Mouse (Mus musculus) neural tube, embryonic 11.5 days (tissue): ENCODE results near the gene Fam122b. TPM values are rescaled to one million over a fixed set of nuclear protein-coding genes. Genes with fewer than 3 reads are reported as not detected.

Experiments
- ATAC-seq: fragments of 200-750 bp; cut with Nextera tagmentation; 2 replicates; pipeline ENCODE4 v1.8.0; 2017; ENCODE audit warnings: moderate number of reproducible peaks, mild to moderate bottlenecking, moderate TSS enrichment, moderate library complexity; ENCODE audit not compliant: insufficient read depth, low FRiP score, low TSS enrichment
- DNase-seq: peaks from one replicate; pipeline ENCODE4 v3.0.0-alpha.2; 2015; ENCODE audit warnings: low spot score
- H3K27ac ChIP-seq: fragments of 300-500 bp; sonication (generic); 2 replicates; pipeline ENCODE4 v1.5.1; 2014; ENCODE audit warnings: low read depth, mild to moderate bottlenecking, low read length
- H3K27me3 ChIP-seq: fragments of 300-500 bp; sonication (generic); 2 replicates; pipeline ENCODE4 v1.6.1; 2014; ENCODE audit warnings: mild to moderate bottlenecking, low read length, mixed read lengths; ENCODE audit not compliant: control insufficient read depth, insufficient read depth
- H3K36me3 ChIP-seq: fragments of 300-500 bp; sonication (generic); 2 replicates; pipeline ENCODE4 v1.6.1; 2014; ENCODE audit warnings: mild to moderate bottlenecking, low read length, moderate library complexity, mixed read lengths; ENCODE audit not compliant: control insufficient read depth, insufficient read depth
- H3K4me1 ChIP-seq: fragments of 300-500 bp; sonication (generic); 2 replicates; pipeline ENCODE4 v1.6.1; 2014; ENCODE audit warnings: low read length, mixed read lengths; ENCODE audit not compliant: control insufficient read depth, insufficient read depth
- H3K4me2 ChIP-seq: fragments of 300-500 bp; sonication (generic); 2 replicates; pipeline ENCODE4 v1.6.1; 2014; ENCODE audit warnings: low read depth, mild to moderate bottlenecking, moderate library complexity
- H3K4me3 ChIP-seq: fragments of 300-500 bp; sonication (generic); 2 replicates; pipeline ENCODE4 v1.5.1; 2014; ENCODE audit warnings: low read depth, low read length
- H3K9ac ChIP-seq: fragments of 300-500 bp; sonication (generic); 2 replicates; pipeline ENCODE4 v1.6.1; 2014; ENCODE audit warnings: mild to moderate bottlenecking, low read length
- H3K9me3 ChIP-seq: fragments of 300-500 bp; sonication (generic); 2 replicates; pipeline ENCODE4 v1.6.1; 2016; ENCODE audit warnings: low read length; ENCODE audit not compliant: control insufficient read depth
- WGBS: fragments of 180-500 bp; shearing (Covaris S2); extraction: QIAGEN DNeasy Blood & Tissue Kit; methylation state at CpG from one replicate; pipeline ENCODE4 v1.1.7; 2014; 5-methylcytosine and 5-hydroxymethylcytosine counted together
- polyA plus RNA-seq: library from polyadenylated mRNA; unstranded; fragments of >200 nt; fragmentation: Nextera tagmentation; extraction: Ambion mirVana; gene quantifications from 2 replicates; pipeline ENCODE4 v1.2.1, GENCODE M21; 2014

Gene Fam122b
- polyA plus RNA-seq, 1 experiment from 2014 or later, result 10.6 TPM

- no peaks in the 10 kb centered on the region for H3K4me1 ChIP-seq
- no peaks in the 10 kb centered on the region for H3K27me3 ChIP-seq
- H3K36me3 ChIP-seq, result no peaks in the 10 kb centered on the region
- no peak overlapping the region for H3K4me3 ChIP-seq
- ATAC-seq (peak; percentile 85), DNase-seq (peak; percentile 46)
- H3K4me2 ChIP-seq, result no peak overlapping the region
- peak overlapping the region; percentile 72 for H3K27ac ChIP-seq
- H3K9ac ChIP-seq, result no peak overlapping the region
- no peaks in the 10 kb centered on the region for H3K9me3 ChIP-seq
- 51% methylated on average over 7 of the region's 7 CpGs for WGBS
Measured at GRCm38 (mm10) chrX:53211756-53212483, 57.7 kb downstream of the Fam122b start.

GRCm38 (mm10) chrX:53209431-53209830, 60.2 kb downstream of the Fam122b start:
- H3K27ac ChIP-seq, result no peak overlapping the region
- no peaks in the 10 kb centered on the region for H3K4me1 ChIP-seq
- DNase-seq, result no peak
- no peak overlapping the region for H3K4me2 ChIP-seq
- H3K27me3 ChIP-seq, result no peaks in the 10 kb centered on the region
- H3K9ac ChIP-seq, result no peak overlapping the region
- H3K9me3 ChIP-seq, result no peaks in the 10 kb centered on the region
- 66% methylated on average over 7 of the region's 7 CpGs for WGBS
- no peak overlapping the region for H3K4me3 ChIP-seq
- no peak for ATAC-seq
- H3K36me3 ChIP-seq, result no peaks in the 10 kb centered on the region

GRCm38 (mm10) chrX:53204690-53205311, 64.8 kb downstream of the Fam122b start:
- H3K27me3 ChIP-seq, result no peaks in the 10 kb centered on the region
- no peak overlapping the region for H3K9ac ChIP-seq
- no peaks in the 10 kb centered on the region for H3K9me3 ChIP-seq
- no peak overlapping the region for H3K4me2 ChIP-seq
- no peaks in the 10 kb centered on the region for H3K4me1 ChIP-seq
- H3K27ac ChIP-seq, result no peak overlapping the region
- ATAC-seq (no peak), DNase-seq (no peak)
- 26% methylated on average over 3 of the region's 3 CpGs for WGBS
- no peaks in the 10 kb centered on the region for H3K36me3 ChIP-seq
- no peak overlapping the region for H3K4me3 ChIP-seq

DNA sequence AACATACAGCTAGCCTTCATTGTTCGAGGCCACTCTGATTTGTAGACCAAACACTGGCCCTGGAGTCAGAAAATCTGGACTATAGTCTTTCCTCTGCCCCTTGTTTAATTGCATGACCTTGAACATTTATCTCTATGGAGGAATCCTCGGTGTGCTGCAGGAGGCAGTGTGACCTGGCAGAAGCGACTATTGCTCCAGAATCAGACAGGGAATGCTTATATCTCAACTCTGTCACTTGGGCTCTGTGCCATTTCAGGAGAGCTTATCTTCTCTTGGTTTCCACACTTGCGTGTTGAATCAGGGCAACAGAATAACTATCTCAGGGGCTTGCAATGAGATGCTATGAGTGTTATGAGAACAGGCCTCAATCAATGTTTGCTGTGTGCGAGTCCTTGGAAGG, 68.0 kb downstream of the Fam122b start:
- no peak overlapping the region for H3K9ac ChIP-seq
- H3K27me3 ChIP-seq, result no peaks in the 10 kb centered on the region
- H3K27ac ChIP-seq, result no peak overlapping the region
- ATAC-seq (no peak), DNase-seq (no peak)
- no peaks in the 10 kb centered on the region for H3K4me1 ChIP-seq
- H3K4me2 ChIP-seq, result no peak overlapping the region
- WGBS, result 89% methylated on average over 5 of the region's 5 CpGs
- no peaks in the 10 kb centered on the region for H3K36me3 ChIP-seq
- H3K4me3 ChIP-seq, result no peak overlapping the region
- H3K9me3 ChIP-seq, result no peaks in the 10 kb centered on the region

- 91% methylated on average over 4 of the region's 4 CpGs for WGBS
Measured at GRCm38 (mm10) chrX:53197681-53198080, 71.9 kb downstream of the Fam122b start.

DNA sequence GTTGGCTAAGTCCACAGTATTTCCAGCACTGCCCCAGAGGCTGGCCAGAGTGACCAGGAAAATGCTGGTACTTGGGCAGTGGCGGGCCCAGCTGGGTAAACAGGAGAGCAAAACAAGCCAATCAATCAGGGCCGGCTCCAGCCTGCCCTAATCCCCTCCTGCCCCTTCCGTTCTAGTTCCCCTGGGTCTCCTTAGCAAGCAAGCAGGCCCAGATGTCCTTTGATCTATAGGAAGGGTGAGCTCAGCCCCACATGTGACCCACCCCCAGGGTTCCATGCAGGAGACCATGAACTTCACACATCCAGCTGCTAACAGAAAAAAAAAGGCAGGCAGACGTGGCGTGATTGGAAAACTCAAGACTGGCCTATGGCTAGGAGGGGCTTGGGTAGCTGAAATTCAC, 73.2 kb downstream of the Fam122b start:
- whole genome bisulfite sequencing, result 29% methylated on average over 5 of the region's 5 CpGs
- Histone ChIP-seq H3K4me3 (no peak overlapping the region), H3K9me3 (no peaks in the 10 kb centered on the region), H3K27ac (no peak overlapping the region), H3K36me3 (no peaks in the 10 kb centered on the region), H3K27me3 (no peaks in the 10 kb centered on the region), H3K4me2 (no peak overlapping the region), H3K4me1 (no peaks in the 10 kb centered on the region), H3K9ac (no peak overlapping the region)
- DNase-seq (peak; percentile 32), ATAC-seq (no peak)

More at GRCm38 (mm10) chrX:53197681-53198080, 71.9 kb downstream of the Fam122b start:
- Histone ChIP-seq H3K9me3 (no peaks in the 10 kb centered on the region), H3K4me2 (no peak overlapping the region), H3K36me3 (no peaks in the 10 kb centered on the region), H3K4me3 (no peak overlapping the region), H3K27me3 (no peaks in the 10 kb centered on the region), H3K27ac (no peak overlapping the region), H3K4me1 (no peaks in the 10 kb centered on the region), H3K9ac (no peak overlapping the region)
- DNase-seq (no peak), ATAC-seq (no peak)

Other genes with a start within 250 kb of the Fam122b start
- gene Plac1, start 29.7 kb downstream of the Fam122b start, polyA plus RNA-seq, result 2.6 and 3.7 TPM in 2 replicates
- gene Fam122c, start 3.6 kb upstream of the Fam122b start, polyA plus RNA-seq, result not detected in 2 replicates
- gene Mospd1, start 100.7 kb upstream of the Fam122b start, polyA plus RNA-seq, result 62.2 and 63.4 TPM in 2 replicates
- gene Etd, start 165.1 kb upstream of the Fam122b start, polyA plus RNA-seq, result not detected in 2 replicates